Mouse (Mus musculus): ENCODE data around the gene Rxfp4.

The Rxfp4 gene

GRCm38 (mm10) chr3:88652846-88653515, at the start of gene Rxfp4:
Gene Rxfp4, minus strand, starts transcription at chr3:88653142.
- DNase-seq (ENCODE audit: low spot score): no peak

- no peak for DNase-seq (ENCODE audit: low spot score)
Measured at GRCm38 (mm10) chr3:88701222-88701621, 48.3 kb upstream of the Rxfp4 start.

GRCm38 (mm10) chr3:88700247-88700646, 47.3 kb upstream of the Rxfp4 start:
- DNase-seq (ENCODE audit: low spot score): no peak

GRCm38 (mm10) chr3:88698834-88699233, 45.9 kb upstream of the Rxfp4 start:
- DNase-seq (ENCODE audit: low spot score): no peak

GRCm38 (mm10) chr3:88698051-88698450, 45.1 kb upstream of the Rxfp4 start:
- DNase-seq (ENCODE audit: low spot score): no peak

GRCm38 (mm10) chr3:88695545-88695944, 42.6 kb upstream of the Rxfp4 start:
- DNase-seq (ENCODE audit: low spot score): no peak

- no peak for DNase-seq (ENCODE audit: low spot score)
Measured at GRCm38 (mm10) chr3:88689079-88689478, 36.1 kb upstream of the Rxfp4 start.

- DNase-seq (ENCODE audit: low spot score): no peak
Measured at GRCm38 (mm10) chr3:88686734-88687611, 34.0 kb upstream of the Rxfp4 start.

- DNase-seq (ENCODE audit: low spot score): no peak
Measured at GRCm38 (mm10) chr3:88685958-88686451, 33.1 kb upstream of the Rxfp4 start.

- peak; percentile 97 for DNase-seq (ENCODE audit: low spot score)
Measured at GRCm38 (mm10) chr3:88684980-88685941, 32.3 kb upstream of the Rxfp4 start, which contains the start of gene Khdc4. Gene Khdc4, plus strand, starts transcription at chr3:88685803.

GRCm38 (mm10) chr3:88684236-88684979, 31.5 kb upstream of the Rxfp4 start:
- no peak for DNase-seq (ENCODE audit: low spot score)

GRCm38 (mm10) chr3:88683814-88684213, 30.9 kb upstream of the Rxfp4 start:
- no peak for DNase-seq (ENCODE audit: low spot score)

GRCm38 (mm10) chr3:88677399-88677798, 24.5 kb upstream of the Rxfp4 start:
- no peak for DNase-seq (ENCODE audit: low spot score)

- no peak for DNase-seq (ENCODE audit: low spot score)
Measured at GRCm38 (mm10) chr3:88664095-88664494, 11.2 kb upstream of the Rxfp4 start.

GRCm38 (mm10) chr3:88659798-88660197, 6.9 kb upstream of the Rxfp4 start:
- DNase-seq (ENCODE audit: low spot score): no peak

- DNase-seq (ENCODE audit: low spot score): no peak
Measured at GRCm38 (mm10) chr3:88658441-88659127, 5.6 kb upstream of the Rxfp4 start.

GRCm38 (mm10) chr3:88655619-88656018, 2.7 kb upstream of the Rxfp4 start:
- DNase-seq (ENCODE audit: low spot score): no peak

GRCm38 (mm10) chr3:88654621-88655020, 1.7 kb upstream of the Rxfp4 start:
- DNase-seq (ENCODE audit: low spot score): no peak

- no peak for DNase-seq (ENCODE audit: low spot score)
Measured at GRCm38 (mm10) chr3:88653516-88654370, 801 bp upstream of the Rxfp4 start.
